Mouse (Mus musculus) urinary bladder, adult 2 months (tissue): ENCODE results near the gene Nanog. TPM values are rescaled to one million over a fixed set of nuclear protein-coding genes. Genes with fewer than 3 reads are reported as not detected.
"Not testable (repeated sequence)": the region's sequence is repeated elsewhere in the genome, so short reads cannot be mapped to it uniquely, and the experiment has no call there.

Experiments
- DNase-seq: peaks from one replicate; pipeline ENCODE4 v3.0.0; 2022; ENCODE audit warnings: low spot score
- polyA plus RNA-seq: library from polyadenylated mRNA; depleted of rRNA; stranded (reverse); fragments of >200 nt; gene quantifications from 2 replicates; pipeline ENCODE4 v1.2.3, GENCODE M21; 2012

Nanog gene
- polyA plus RNA-seq, 1 experiment, result 0.07 TPM

GRCm38 (mm10) chr6:122702480-122703124 lies 4.7 kb upstream of the Nanog start:
- DNase-seq, result no peak

GRCm38 (mm10) chr6:122703251-122703650 lies 4.0 kb upstream of the Nanog start:
- no peak for DNase-seq

- no peak for DNase-seq
Measured at GRCm38 (mm10) chr6:122703706-122704105, 3.6 kb upstream of the Nanog start.

- no peak for DNase-seq
Measured at GRCm38 (mm10) chr6:122706337-122706840, 900 bp upstream of the Nanog start.

- no peak for DNase-seq
Measured at GRCm38 (mm10) chr6:122708826-122709225, 1.5 kb downstream of the Nanog start.

GRCm38 (mm10) chr6:122711455-122711854 lies 4.2 kb downstream of the Nanog start:
- DNase-seq, result no peak

GRCm38 (mm10) chr6:122713116-122713515 lies 5.8 kb downstream of the Nanog start:
- DNase-seq, result not testable (repeated sequence)

GRCm38 (mm10) chr6:122714707-122715365 lies 7.5 kb downstream of the Nanog start:
- no peak for DNase-seq

GRCm38 (mm10) chr6:122715886-122716285 lies 8.6 kb downstream of the Nanog start:
- no peak for DNase-seq

- DNase-seq, result not testable (repeated sequence)
Measured at GRCm38 (mm10) chr6:122718224-122718623, 10.9 kb downstream of the Nanog start.

GRCm38 (mm10) chr6:122719942-122720341 lies 12.7 kb downstream of the Nanog start:
- no peak for DNase-seq

GRCm38 (mm10) chr6:122739952-122740351 lies 32.7 kb downstream of the Nanog start:
- no peak for DNase-seq

GRCm38 (mm10) chr6:122741460-122742227 lies 34.4 kb downstream of the Nanog start:
- DNase-seq, result no peak

GRCm38 (mm10) chr6:122742228-122742899 lies 35.1 kb downstream of the Nanog start:
- DNase-seq, result no peak

- DNase-seq, result no peak
Measured at GRCm38 (mm10) chr6:122743353-122743752, 36.1 kb downstream of the Nanog start.

- no peak for DNase-seq
Measured at GRCm38 (mm10) chr6:122744505-122745249, 37.4 kb downstream of the Nanog start.

- DNase-seq, result no peak
Measured at GRCm38 (mm10) chr6:122750579-122750978, 43.3 kb downstream of the Nanog start.

- DNase-seq, result no peak
Measured at GRCm38 (mm10) chr6:122755913-122756312, 48.6 kb downstream of the Nanog start.

GRCm38 (mm10) chr6:122758732-122759131 lies 51.4 kb downstream of the Nanog start:
- no peak for DNase-seq

GRCm38 (mm10) chr6:122761011-122761599 lies 53.8 kb downstream of the Nanog start:
- DNase-seq, result no peak

GRCm38 (mm10) chr6:122761901-122762300 lies 54.6 kb downstream of the Nanog start:
- DNase-seq, result no peak
